Mouse (Mus musculus) cortical plate, adult 2 months (tissue): ENCODE results near the gene Olfr1258. TPM values are rescaled to one million over a fixed set of nuclear protein-coding genes. Genes with fewer than 3 reads are reported as not detected.
"Not testable (repeated sequence)": the region's sequence is repeated elsewhere in the genome, so short reads cannot be mapped to it uniquely, and the experiment has no call there.

Experiments used
- H3K27ac ChIP-seq: fragments of 200-500 bp; 2 replicates; pipeline ENCODE4 v1.5.1; 2012; ENCODE audit warnings: low read length, control low read depth, inconsistent platforms; ENCODE audit not compliant: insufficient read depth
- H3K4me1 ChIP-seq: fragments of 200-500 bp; 2 replicates; pipeline ENCODE4 v1.6.1; 2011; ENCODE audit warnings: low read length; ENCODE audit not compliant: control insufficient read depth, insufficient read depth
- H3K4me3 ChIP-seq: fragments of 200-500 bp; 2 replicates; pipeline ENCODE4 v1.5.1; 2011; ENCODE audit warnings: mild to moderate bottlenecking, low read length, control low read depth; ENCODE audit not compliant: insufficient read depth
- CTCF ChIP-seq: fragments of 200-500 bp; IDR thresholded peaks from 2 replicates; pipeline ENCODE4 v1.5.1; 2011; ENCODE audit warnings: mild to moderate bottlenecking, control low read depth, low read length; ENCODE audit not compliant: insufficient read depth; ENCODE audit errors: extremely low read depth
- POLR2A ChIP-seq: fragments of 200-500 bp; IDR thresholded peaks from 2 replicates; pipeline ENCODE4 v1.6.1; 2011; ENCODE audit warnings: mild to moderate bottlenecking, low read length, control low read depth; ENCODE audit not compliant: insufficient read depth; ENCODE audit errors: extremely low read depth
- polyA plus RNA-seq: library from polyadenylated mRNA; depleted of rRNA; stranded (reverse); fragments of >200 nt; gene quantifications from 2 replicates; pipeline ENCODE4 v1.2.3, GENCODE M21; 2012; rRNA removed

Gene Olfr1258
- not detected in 2 replicates for polyA plus RNA-seq

DNA sequence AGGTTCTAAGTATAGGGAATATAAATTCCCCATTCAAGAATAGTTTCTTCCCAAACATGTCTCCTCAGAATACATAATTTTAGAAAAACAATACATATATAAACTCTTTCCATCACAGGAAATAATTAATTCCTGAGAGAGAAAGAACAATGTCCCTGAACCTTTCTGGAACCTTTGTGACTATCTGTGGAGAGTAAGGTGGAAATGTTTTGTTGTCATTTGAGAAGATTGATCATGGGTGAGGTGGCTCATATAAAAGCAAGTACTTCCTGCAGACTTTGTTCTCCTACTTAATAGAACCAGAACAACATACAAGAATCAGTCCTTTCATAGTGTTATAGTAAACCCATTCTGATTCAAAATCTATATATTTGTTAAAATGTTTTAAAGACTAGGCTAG, at the start of gene Olfr1258:
Gene Olfr1258, plus strand, starts transcription at position 301 of the 400 bp plus-strand sequence.
- H3K4me1 ChIP-seq, result no peaks in the 10 kb centered on the region
- no peak for TF ChIP-seq CTCF
- no peak for TF ChIP-seq POLR2A
- no peak within 1 kb of the TSS for H3K4me3 ChIP-seq
- no peak within 1 kb of the TSS for H3K27ac ChIP-seq

DNA sequence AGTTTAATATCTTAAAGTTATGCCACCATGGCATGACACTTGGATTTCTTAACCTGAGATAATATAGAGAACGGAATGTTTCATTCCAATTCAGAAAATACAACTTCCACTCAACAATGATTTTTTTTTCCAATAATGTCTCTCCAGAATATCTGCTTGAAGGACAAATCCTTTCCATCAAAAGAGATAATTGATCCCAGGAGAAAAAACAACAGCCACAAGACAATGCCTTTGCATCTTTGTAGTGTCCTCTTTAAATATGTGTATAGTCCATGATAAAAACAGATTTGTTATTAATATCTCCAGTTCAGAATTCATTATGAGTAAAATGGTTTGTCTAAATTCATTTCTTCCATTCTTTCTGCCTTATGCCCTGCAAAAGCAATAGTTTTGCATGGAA, 49.0 kb upstream of the Olfr1258 start, which contains the start of gene Olfr1257:
Gene Olfr1257, plus strand, starts transcription at position 301 of the 400 bp plus-strand sequence.
- Histone ChIP-seq H3K4me3 (no peak within 1 kb of the TSS), H3K27ac (no peak within 1 kb of the TSS), H3K4me1 (no peaks in the 10 kb centered on the region)
- TF ChIP-seq CTCF, result no peak
- TF ChIP-seq POLR2A, result no peak

DNA sequence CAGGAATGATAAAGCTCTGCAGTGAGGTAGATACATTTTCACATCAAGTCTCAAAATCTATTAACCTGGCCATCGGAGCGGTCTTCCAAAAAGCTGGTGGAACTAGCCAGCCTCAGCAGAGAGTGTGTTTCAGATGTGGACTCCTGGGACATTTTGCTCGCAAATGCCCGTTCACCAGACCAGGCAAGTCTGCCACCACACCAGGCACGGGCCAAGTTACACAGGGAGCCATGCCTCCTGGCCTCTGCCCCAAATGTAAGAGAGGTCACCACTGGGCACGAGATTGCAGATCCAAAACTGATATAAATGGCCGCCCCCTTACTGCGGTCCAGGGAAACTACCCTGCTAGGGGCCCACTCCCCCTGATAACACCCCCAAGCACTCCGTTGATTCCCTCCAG, 14.5 kb upstream of the Olfr1258 start:
- H3K27ac ChIP-seq, H3K4me3 ChIP-seq, H3K4me1 ChIP-seq: not testable (repeated sequence)

DNA sequence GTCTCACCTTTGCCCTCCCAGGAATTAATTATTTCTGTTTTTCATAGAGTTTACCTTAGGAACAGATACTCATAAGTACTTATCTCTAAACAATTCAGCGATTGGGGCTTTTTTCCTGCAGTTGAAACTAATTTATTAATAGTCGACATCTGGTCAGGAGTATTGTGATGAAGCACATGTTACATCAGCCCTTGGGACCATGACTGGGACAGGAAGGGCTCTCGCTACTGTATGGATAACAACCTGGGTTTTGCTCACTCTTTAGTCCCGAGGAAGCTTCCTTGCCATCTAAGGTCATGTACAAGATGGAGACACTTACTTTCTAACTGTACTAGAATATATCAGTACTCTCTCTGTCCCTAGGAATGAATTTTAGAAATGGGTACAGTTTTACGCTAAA, 21.5 kb downstream of the Olfr1258 start, which contains the start of gene Olfr1259:
Gene Olfr1259, minus strand, starts transcription at position 101 of the 400 bp plus-strand sequence.
- no peak within 1 kb of the TSS for H3K27ac ChIP-seq
- no peak within 1 kb of the TSS for H3K4me3 ChIP-seq
- TF ChIP-seq CTCF, result no peak
- no peak for TF ChIP-seq POLR2A
- no peaks in the 10 kb centered on the region for H3K4me1 ChIP-seq

DNA sequence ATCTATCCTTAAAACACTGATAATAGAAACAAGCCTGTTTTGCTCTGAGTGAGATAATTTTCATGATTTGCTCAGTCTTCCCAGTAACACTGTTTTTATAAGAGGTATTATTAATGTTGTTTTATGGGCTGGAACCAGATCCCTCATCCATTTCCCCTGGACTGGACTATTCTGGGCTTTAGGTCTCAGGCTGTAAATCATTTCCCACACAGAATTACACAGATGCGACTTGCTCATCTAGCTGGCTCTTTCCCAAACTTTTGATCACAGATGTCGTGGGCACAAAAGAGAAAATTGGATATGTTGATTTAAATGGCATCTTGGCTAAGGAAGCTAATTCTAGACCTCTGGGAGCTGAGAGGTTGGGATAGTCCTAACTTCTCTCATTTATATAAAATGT, 47.1 kb downstream of the Olfr1258 start, which contains the start of gene Olfr1260:
Gene Olfr1260, plus strand, starts transcription at position 157 of the 400 bp plus-strand sequence.
- Histone ChIP-seq H3K27ac (no peak within 1 kb of the TSS), H3K4me3 (no peak within 1 kb of the TSS), H3K4me1 (no peaks in the 10 kb centered on the region)
- TF ChIP-seq POLR2A (no peak), CTCF (no peak)

DNA sequence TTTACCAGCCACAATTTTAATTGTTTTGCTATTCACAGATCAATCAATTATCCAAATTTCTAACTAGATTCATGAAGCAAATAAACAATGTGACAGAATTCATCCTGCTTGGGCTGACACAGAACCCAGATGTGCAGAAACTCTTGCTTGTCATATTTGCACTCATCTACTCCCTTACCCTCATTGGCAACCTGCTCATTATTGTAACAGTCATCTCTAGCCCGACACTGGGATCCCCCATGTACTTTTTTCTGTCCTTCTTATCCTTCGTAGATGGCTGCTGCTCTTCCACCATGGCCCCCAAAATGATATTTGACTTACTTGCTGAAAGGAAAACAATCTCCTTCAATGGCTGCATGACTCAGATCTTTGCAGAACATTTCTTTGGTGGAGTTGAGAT, 50.6 kb downstream of the Olfr1258 start:
- Histone ChIP-seq H3K4me3 (no peak overlapping the region), H3K27ac (no peak overlapping the region), H3K4me1 (no peaks in the 10 kb centered on the region)
- TF ChIP-seq CTCF, result no peak
- TF ChIP-seq POLR2A, result no peak

Other genes starting within 250 kb of the Olfr1258 start
- not detected in 2 replicates for gene Olfr1252, start 202.3 kb upstream of the Olfr1258 start, polyA plus RNA-seq
- not detected in 2 replicates for gene Olfr1253, start 170.2 kb upstream of the Olfr1258 start, polyA plus RNA-seq
- gene Olfr1254, start 133.7 kb upstream of the Olfr1258 start, polyA plus RNA-seq, result not detected in 2 replicates
- gene Olfr1255, start 115.3 kb upstream of the Olfr1258 start, polyA plus RNA-seq, result not detected in 2 replicates
- not detected in 2 replicates for gene Olfr1256, start 85.8 kb upstream of the Olfr1258 start, polyA plus RNA-seq
- gene Olfr48, start 79.1 kb upstream of the Olfr1258 start, polyA plus RNA-seq, result not detected in 2 replicates
- not detected in 2 replicates for gene Olfr1257, start 48.9 kb upstream of the Olfr1258 start, polyA plus RNA-seq
- gene Olfr1259, start 21.4 kb downstream of the Olfr1258 start, polyA plus RNA-seq, result not detected in 2 replicates
- not detected in 2 replicates for gene Olfr1260, start 47.0 kb downstream of the Olfr1258 start, polyA plus RNA-seq
- gene Olfr1261, start 63.9 kb downstream of the Olfr1258 start, polyA plus RNA-seq, result not detected in 2 replicates
- gene Olfr1262, start 72.8 kb downstream of the Olfr1258 start, polyA plus RNA-seq, result not detected in 2 replicates
- gene Olfr1263, start 84.8 kb downstream of the Olfr1258 start, polyA plus RNA-seq, result not detected in 2 replicates
- gene Olfr1264, start 98.3 kb downstream of the Olfr1258 start, polyA plus RNA-seq, result not detected in 2 replicates
- not detected in 2 replicates for gene Olfr1265, start 108.0 kb downstream of the Olfr1258 start, polyA plus RNA-seq
- not detected in 2 replicates for gene Olfr140, start 136.3 kb downstream of the Olfr1258 start, polyA plus RNA-seq
- not detected in 2 replicates for gene Olfr1269, start 194.1 kb downstream of the Olfr1258 start, polyA plus RNA-seq
- not detected in 2 replicates for gene Olfr32, start 215.0 kb downstream of the Olfr1258 start, polyA plus RNA-seq
- not detected in 2 replicates for gene Olfr1270, start 225.8 kb downstream of the Olfr1258 start, polyA plus RNA-seq